Mouse (Mus musculus) limb, embryonic 14.5 days (tissue): ENCODE measurements at regions not wholly inside any gene's neighbourhood (a gene's known extent, or its start where the extent isn't known, plus 50 kb on each side); places are given as distances from the start of the nearest gene placed in this dataset.

Experiments
- ATAC-seq: fragments of 200-750 bp; cut with Nextera tagmentation; 2 replicates; pipeline ENCODE4 v1.8.0; 2017; ENCODE audit warnings: low read depth, moderate number of reproducible peaks, moderate TSS enrichment; ENCODE audit not compliant: low FRiP score
- DNase-seq: peaks from one replicate; pipeline ENCODE4 v3.0.0-alpha.2; 2015; ENCODE audit warnings: low spot score
- H3K27ac ChIP-seq: fragments of 300-500 bp; sonication (generic); replicated peaks from 2 replicates; pipeline ENCODE4 v1.5.1; 2014; ENCODE audit warnings: low read depth, mild to moderate bottlenecking, low read length, moderate library complexity, mixed read lengths
- H3K27me3 ChIP-seq: fragments of 300-500 bp; sonication (generic); 2 replicates; pipeline ENCODE4 v1.6.1; 2014; ENCODE audit warnings: low read length, mixed read lengths; ENCODE audit not compliant: control insufficient read depth, insufficient read depth
- H3K36me3 ChIP-seq: fragments of 300-500 bp; sonication (generic); 2 replicates; pipeline ENCODE4 v1.6.1; 2014; ENCODE audit warnings: mild to moderate bottlenecking, low read length, moderate library complexity, mixed read lengths; ENCODE audit not compliant: control insufficient read depth, insufficient read depth
- H3K4me1 ChIP-seq: fragments of 300-500 bp; sonication (generic); 2 replicates; pipeline ENCODE4 v1.6.1; 2014; ENCODE audit warnings: antibody characterized with exemption, low read length, mixed read lengths; ENCODE audit not compliant: control insufficient read depth, insufficient read depth
- H3K4me2 ChIP-seq: fragments of 300-500 bp; sonication (generic); replicated peaks from 2 replicates; pipeline ENCODE4 v1.6.1; 2014; ENCODE audit warnings: low read depth, mild to moderate bottlenecking, low read length, moderate library complexity; ENCODE audit not compliant: severe bottlenecking
- H3K4me3 ChIP-seq: fragments of 300-500 bp; sonication (generic); replicated peaks from 2 replicates; pipeline ENCODE4 v1.5.1; 2014; ENCODE audit warnings: low read length
- H3K9ac ChIP-seq: fragments of 300-500 bp; sonication (generic); 2 replicates; pipeline ENCODE4 v1.6.1; 2014; ENCODE audit warnings: mild to moderate bottlenecking, low read depth, low read length, moderate library complexity; ENCODE audit not compliant: severe bottlenecking
- H3K9me3 ChIP-seq: fragments of 300-500 bp; sonication (generic); 2 replicates; pipeline ENCODE4 v1.6.1; 2016; ENCODE audit warnings: low read length; ENCODE audit not compliant: control insufficient read depth
- POLR2A ChIP-seq: fragments of 200-500 bp; IDR thresholded peaks from 2 replicates; pipeline ENCODE4 v1.8.0; 2012; ENCODE audit warnings: inconsistent platforms, mild to moderate bottlenecking, moderate library complexity, borderline replicate concordance; ENCODE audit not compliant: insufficient read depth, insufficient read length; ENCODE audit errors: extremely low read depth
- WGBS: fragments of 180-500 bp; shearing (Covaris S2); extraction: QIAGEN DNeasy Blood & Tissue Kit; methylation state at CpG from one replicate; pipeline ENCODE4 v1.1.7; 2014; 5-methylcytosine and 5-hydroxymethylcytosine counted together

- Histone ChIP-seq H3K4me2 (no peak overlapping the region), H3K27me3 (no peaks in the 10 kb centered on the region), H3K27ac (no peak overlapping the region), H3K4me1 (no peaks in the 10 kb centered on the region), H3K4me3 (no peak overlapping the region), H3K9me3 (no peaks in the 10 kb centered on the region), H3K36me3 (no peaks in the 10 kb centered on the region), H3K9ac (no peak overlapping the region)
- WGBS = 63% methylated on average over 2 of the region's 2 CpGs
- no peak for DNase-seq
- ATAC-seq = no peak
- TF ChIP-seq POLR2A = no peak
These were observed 73.0 kb downstream of the Tsen15 start for GRCm38 (mm10) chr1:152313480-152313879.

GRCm38 (mm10) chr1:152305461-152305860 lies 81.0 kb downstream of the Tsen15 start:
- H3K36me3 ChIP-seq = no peaks in the 10 kb centered on the region
- DNase-seq (no peak), ATAC-seq (no peak)
- no peak overlapping the region for H3K4me3 ChIP-seq
- no peaks in the 10 kb centered on the region; the same call in 1 of the 2 replicates for H3K4me1 ChIP-seq
- no peak overlapping the region for H3K4me2 ChIP-seq
- no peak overlapping the region for H3K9ac ChIP-seq
- no peaks in the 10 kb centered on the region for H3K27me3 ChIP-seq
- H3K9me3 ChIP-seq = no peaks in the 10 kb centered on the region
- TF ChIP-seq POLR2A = no peak
- 88% methylated on average over 3 of the region's 3 CpGs for WGBS
- no peak overlapping the region for H3K27ac ChIP-seq

GRCm38 (mm10) chr1:152304487-152305130 lies 81.9 kb downstream of the Tsen15 start:
- H3K4me2 ChIP-seq = no peak overlapping the region
- no peaks in the 10 kb centered on the region; the same call in 1 of the 2 replicates for H3K4me1 ChIP-seq
- WGBS = 62% methylated on average over 14 of the region's 14 CpGs
- H3K27me3 ChIP-seq = no peaks in the 10 kb centered on the region
- no peak for DNase-seq
- H3K27ac ChIP-seq = no peak overlapping the region
- no peak overlapping the region for H3K9ac ChIP-seq
- no peaks in the 10 kb centered on the region for H3K9me3 ChIP-seq
- H3K36me3 ChIP-seq = no peaks in the 10 kb centered on the region
- ATAC-seq = no peak
- TF ChIP-seq POLR2A = no peak
- H3K4me3 ChIP-seq = no peak overlapping the region

GRCm38 (mm10) chr1:152301355-152301754 lies 85.1 kb downstream of the Tsen15 start:
- 71% methylated on average over 8 of the region's 8 CpGs for WGBS

GRCm38 (mm10) chr1:152292196-152292736 lies 94.2 kb downstream of the Tsen15 start:
- Histone ChIP-seq H3K9ac (no peak overlapping the region), H3K4me3 (no peak overlapping the region), H3K4me1 (0 out of 2 replicates have a peak, but pooled peaks cover 5% of the 10 kb centered on the region), H3K27me3 (no peaks in the 10 kb centered on the region), H3K4me2 (no peak overlapping the region), H3K36me3 (no peaks in the 10 kb centered on the region), H3K9me3 (no peaks in the 10 kb centered on the region), H3K27ac (no peak overlapping the region)
- WGBS = 68% methylated on average over 9 of the region's 9 CpGs
- no peak for DNase-seq
- no peak for ATAC-seq
- no peak for TF ChIP-seq POLR2A

More at GRCm38 (mm10) chr1:152301355-152301754, 85.1 kb downstream of the Tsen15 start:
- no peak for DNase-seq
- no peak overlapping the region for H3K4me2 ChIP-seq
- no peak overlapping the region for H3K4me3 ChIP-seq
- no peaks in the 10 kb centered on the region; the same call in 1 of the 2 replicates for H3K4me1 ChIP-seq
- 0 out of 2 replicates have a peak, but pooled peaks cover 3% of the 10 kb centered on the region for H3K9me3 ChIP-seq
- TF ChIP-seq POLR2A = no peak
- H3K9ac ChIP-seq = no peak overlapping the region
- ATAC-seq = no peak
- no peaks in the 10 kb centered on the region for H3K36me3 ChIP-seq
- no peaks in the 10 kb centered on the region for H3K27me3 ChIP-seq
- H3K27ac ChIP-seq = no peak overlapping the region
